Mouse (Mus musculus) CH12.LX (cell line): ENCODE results near the gene Fgd4. TPM values are rescaled to one million over a fixed set of nuclear protein-coding genes. Genes with fewer than 3 reads are reported as not detected.

Experiments
- DNase-seq: peaks from one replicate; pipeline ENCODE4 v3.0.0-alpha.2; 2013; ENCODE audit errors: extremely low read depth
- H3K27ac ChIP-seq: 2 replicates; pipeline ENCODE4 v1.5.1; 2012; ENCODE audit warnings: low read depth, mild to moderate bottlenecking, control low read depth, moderate library complexity; ENCODE audit not compliant: insufficient read depth
- H3K27me3 ChIP-seq: replicated peaks from 2 replicates; pipeline ENCODE3; 2012; ENCODE audit warnings: inconsistent platforms
- H3K36me3 ChIP-seq, 2 experiments: replicated peaks in 1 of 2; 2 replicates each; pipeline versions ENCODE3 to v1.6.1; 2012; ENCODE audit warnings: inconsistent platforms in 1 of 2, low read length in 1 of 2, mild to moderate bottlenecking in 1 of 2, mixed read lengths in 1 of 2, moderate library complexity in 1 of 2; ENCODE audit not compliant: control insufficient read depth in 1 of 2, insufficient read depth in 1 of 2
- H3K4me1 ChIP-seq, 2 experiments: 2 replicates each; pipeline ENCODE4 v1.6.1; 2012; ENCODE audit warnings: inconsistent platforms in 1 of 2, moderate library complexity in 1 of 2; ENCODE audit not compliant: insufficient read depth in 2 of 2, control insufficient read depth in 1 of 2
- H3K4me2 ChIP-seq: 2 replicates; pipeline ENCODE4 v1.6.1; 2012; ENCODE audit warnings: low read depth, mild to moderate bottlenecking, control low read depth; ENCODE audit not compliant: poor library complexity, insufficient read depth, severe bottlenecking
- H3K4me3 ChIP-seq, 3 experiments: fragments of 150-350 bp in 1 of 3; sonication (generic) in 1 of 3; replicated peaks in 1 of 3; 2 replicates each; pipeline versions ENCODE3 to v1.5.1; 2011 to 2012; ENCODE audit warnings: low read depth in 2 of 3, low read length in 2 of 3, mild to moderate bottlenecking in 2 of 3, moderate library complexity in 2 of 3, control low read depth in 1 of 3, improper control_type of control experiment in 1 of 3, inconsistent platforms in 1 of 3, mixed read lengths in 1 of 3; ENCODE audit not compliant: poor library complexity in 1 of 3
- H3K79me2 ChIP-seq: replicated peaks from 2 replicates; pipeline ENCODE4 v1.6.1; 2012; ENCODE audit warnings: mild to moderate bottlenecking, moderate library complexity; ENCODE audit not compliant: control insufficient read depth, poor library complexity, insufficient read depth, severe bottlenecking; ENCODE audit errors: extremely low read depth
- H3K9ac ChIP-seq: 2 replicates; pipeline ENCODE4 v1.6.1; 2012; ENCODE audit warnings: low read depth, mild to moderate bottlenecking, control low read depth, moderate library complexity; ENCODE audit not compliant: insufficient read depth
- H3K9me3 ChIP-seq: replicated peaks from 2 replicates; pipeline ENCODE3; 2012; ENCODE audit warnings: low read length, inconsistent platforms, mixed read lengths
- BHLHE40 ChIP-seq: IDR thresholded peaks from 2 replicates; pipeline ENCODE4 v1.6.1; 2011; ENCODE audit warnings: mild to moderate bottlenecking, low read depth, low read length, improper control_type of control experiment
- CHD1 ChIP-seq: IDR thresholded peaks from 2 replicates; pipeline ENCODE4 v1.6.1; 2012; ENCODE audit warnings: low read depth, low read length, improper control_type of control experiment, inconsistent platforms
- CHD2 ChIP-seq: IDR thresholded peaks from 2 replicates; pipeline ENCODE4 v1.6.1; 2011; ENCODE audit warnings: low read length, improper control_type of control experiment
- CTCF ChIP-seq, 2 experiments: IDR thresholded peaks in 1 of 2; conservative IDR thresholded peaks in 1 of 2; 2 replicates each; pipeline ENCODE4 v1.5.1; 2011 to 2012; ENCODE audit warnings: low read depth in 2 of 2, low read length in 2 of 2, improper control_type of control experiment in 1 of 2, inconsistent platforms in 1 of 2, mild to moderate bottlenecking in 1 of 2, moderate library complexity in 1 of 2
- E2F4 ChIP-seq: IDR thresholded peaks from 2 replicates; pipeline ENCODE4 v1.6.1; 2011; ENCODE audit warnings: low read depth, low read length, improper control_type of control experiment; ENCODE audit not compliant: insufficient replicate concordance
- ELF1 ChIP-seq: IDR thresholded peaks from 2 replicates; pipeline ENCODE4 v1.6.1; 2014; ENCODE audit warnings: low read depth, mild to moderate bottlenecking, inconsistent platforms, low read length, improper control_type of control experiment
- ETS1 ChIP-seq: conservative IDR thresholded peaks from 2 replicates; pipeline ENCODE4 v1.6.1; 2012; ENCODE audit warnings: low read depth, mild to moderate bottlenecking, inconsistent platforms, low read length, improper control_type of control experiment, moderate library complexity
- GABPA ChIP-seq: IDR thresholded peaks from 2 replicates; pipeline ENCODE4 v1.6.1; 2012; ENCODE audit warnings: low read depth, low read length, improper control_type of control experiment, inconsistent platforms; ENCODE audit not compliant: insufficient replicate concordance
- IRF4 ChIP-seq: IDR thresholded peaks from 2 replicates; pipeline ENCODE4 v1.6.1; 2014; ENCODE audit warnings: low read depth, mild to moderate bottlenecking, inconsistent platforms, low read length, improper control_type of control experiment
- JUN ChIP-seq: IDR thresholded peaks from 2 replicates; pipeline ENCODE4 v1.6.1; 2011; ENCODE audit warnings: low read depth, mild to moderate bottlenecking, low read length, improper control_type of control experiment, moderate library complexity; ENCODE audit not compliant: insufficient read depth
- JUND ChIP-seq: conservative IDR thresholded peaks from 2 replicates; pipeline ENCODE4 v1.6.1; 2011; ENCODE audit warnings: low read depth, low read length, improper control_type of control experiment
- KAT2A ChIP-seq: IDR thresholded peaks from 2 replicates; pipeline ENCODE4 v1.6.1; 2012; ENCODE audit warnings: low read length, improper control_type of control experiment, inconsistent platforms; ENCODE audit not compliant: insufficient replicate concordance
- MAFK ChIP-seq: IDR thresholded peaks from 2 replicates; pipeline ENCODE4 v1.6.1; 2011; ENCODE audit warnings: low read length, improper control_type of control experiment; ENCODE audit not compliant: insufficient replicate concordance
- MXI1 ChIP-seq: IDR thresholded peaks from 2 replicates; pipeline ENCODE4 v1.6.1; 2011; ENCODE audit warnings: mild to moderate bottlenecking, low read depth, low read length, improper control_type of control experiment
- MYC ChIP-seq: IDR thresholded peaks from 2 replicates; pipeline ENCODE4 v1.6.1; 2011; ENCODE audit warnings: low read depth, mild to moderate bottlenecking, improper control_type of control experiment, low read length
- RAD21 ChIP-seq: IDR thresholded peaks from 2 replicates; pipeline ENCODE4 v1.6.1; 2011; ENCODE audit warnings: low read depth, mild to moderate bottlenecking, low read length, improper control_type of control experiment, moderate library complexity
- SIN3A ChIP-seq: IDR thresholded peaks from 2 replicates; pipeline ENCODE4 v1.6.1; 2012; ENCODE audit warnings: low read length, improper control_type of control experiment, inconsistent platforms
- SMC3 ChIP-seq: IDR thresholded peaks from 2 replicates; pipeline ENCODE4 v1.6.1; 2011; ENCODE audit warnings: low read depth, low read length, improper control_type of control experiment
- TCF12 ChIP-seq: IDR thresholded peaks from 2 replicates; pipeline ENCODE4 v1.6.1; 2014; ENCODE audit warnings: low read depth, mild to moderate bottlenecking, inconsistent platforms, low read length, improper control_type of control experiment
- ZNF384 ChIP-seq: IDR thresholded peaks from 2 replicates; pipeline ENCODE4 v1.6.1; 2012; ENCODE audit warnings: low read depth, low read length, improper control_type of control experiment, inconsistent platforms
- dilution Hi-C: fragments of 300-500 bp; cut with MboI; formaldehyde crosslinking; loops from 2 replicates; pipeline ENCODE4 v1.14.3; 2020; ENCODE audit warnings: low sequenced_read_pairs; ENCODE audit not compliant: extremely low pct_unique_long_range_greater_than_20kb, extremely low pct_ligation_motif_present
- in situ Hi-C: fragments of 300-500 bp; cut with MboI; formaldehyde crosslinking; loops from 3 replicates; pipeline ENCODE4 v1.14.3; 2019; ENCODE audit warnings: low sequenced_read_pairs, low pct_ligation_motif_present, low pct_unique_long_range_greater_than_20kb, mixed read lengths
- polyA plus RNA-seq: library from polyadenylated mRNA; unstranded; fragments of >175 nt; gene quantifications from 2 replicates; pipeline ENCODE4 v1.2.1, GENCODE M21; 2012; ENCODE audit warnings: low read depth; ENCODE audit not compliant: insufficient read length
- total RNA-seq, 2 experiments: library from RNA; depleted of rRNA; stranded (reverse); fragments of 300-350 nt in 1 of 2; fragments of >200 nt in 1 of 2; gene quantifications; 2 replicates each; pipeline ENCODE4 v1.2.3; 2012 to 2014

Gene Fgd4
- total and polyA plus RNA-seq, 3 experiments, result 0.76 to 0.84 TPM; not detected in 1

DNA sequence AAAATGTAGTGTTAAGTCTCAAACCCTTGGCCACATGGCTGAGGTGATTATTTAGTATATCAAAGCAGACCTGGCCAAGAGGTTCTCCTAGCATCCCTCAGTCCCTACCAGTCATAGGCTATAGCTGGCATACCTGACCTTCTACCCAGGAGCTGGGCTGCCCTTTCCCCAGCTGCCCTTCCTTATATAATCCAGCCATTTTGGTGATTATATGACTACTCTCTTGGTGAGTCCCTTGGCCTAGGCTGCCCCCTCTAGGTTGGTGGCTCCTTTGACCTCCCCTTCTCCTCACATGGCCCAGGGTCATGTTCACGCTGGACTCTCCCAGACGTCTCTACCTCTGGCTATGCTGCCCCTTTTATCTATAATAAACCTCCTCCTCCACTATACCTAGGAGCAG lies 65.1 kb downstream of the Fgd4 start:
- TF ChIP-seq CHD1, result no peak
- peak; percentile 54 for TF ChIP-seq RAD21
- TF ChIP-seq MAFK, result no peak
- TF ChIP-seq JUN, result no peak
- peak in 1 of 2 experiments; percentile 50; a peak in 2 of 4 replicates for TF ChIP-seq CTCF (conservative IDR thresholded peaks at IDR 0.05 in 1 of 2, IDR thresholded peaks at IDR 0.05 in 1 of 2; ENCODE audit: low read depth in 2 of 2, low read length in 2 of 2)
- peak; percentile 17 for TF ChIP-seq SMC3
- no peaks in the 10 kb centered on the region for H3K79me2 ChIP-seq
- in situ Hi-C loops, result no loop called here
- no peak overlapping the region for H3K4me2 ChIP-seq
- H3K27ac ChIP-seq, result no peak overlapping the region
- dilution Hi-C loops, result no loop called here
- H3K9ac ChIP-seq, result no peak overlapping the region
- H3K27me3 ChIP-seq, result no peaks in the 10 kb centered on the region
- no peak overlapping the region for H3K4me3 ChIP-seq
- no peaks in the 10 kb centered on the region for H3K36me3 ChIP-seq
- no peak for DNase-seq
- no peaks in the 10 kb centered on the region for H3K4me1 ChIP-seq
- H3K9me3 ChIP-seq, result no peaks in the 10 kb centered on the region

DNA sequence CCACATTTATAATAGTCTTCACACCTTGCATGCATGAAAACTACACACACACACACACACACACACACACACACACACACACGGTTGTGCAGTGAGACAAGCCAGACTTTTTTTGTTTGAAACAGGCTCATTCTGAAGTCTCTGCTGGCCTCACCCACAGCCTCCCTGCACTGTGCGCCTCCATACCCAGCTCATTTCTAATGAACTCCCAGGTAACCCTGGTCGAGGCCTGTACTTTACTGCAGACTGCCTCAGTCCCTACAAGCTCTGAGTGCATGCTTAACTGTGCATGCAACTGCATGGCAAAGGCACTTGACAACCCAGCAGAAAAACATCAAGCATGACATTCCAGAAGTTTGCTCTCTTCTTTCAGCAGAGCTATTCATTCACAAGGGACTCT lies 72.3 kb downstream of the Fgd4 start:
- no peak overlapping the region for H3K4me2 ChIP-seq
- no peak for DNase-seq
- in situ Hi-C loops, result no loop called here
- H3K4me1 ChIP-seq, result no peaks in the 10 kb centered on the region
- H3K9ac ChIP-seq, result no peak overlapping the region
- H3K27ac ChIP-seq, result no peak overlapping the region
- dilution Hi-C loops, result no loop called here
- no peak for TF ChIP-seq BHLHE40
- TF ChIP-seq MXI1, result no peak
- H3K27me3 ChIP-seq, result no peaks in the 10 kb centered on the region
- no peak overlapping the region for H3K4me3 ChIP-seq
- no peaks in the 10 kb centered on the region for H3K79me2 ChIP-seq
- H3K9me3 ChIP-seq, result no peaks in the 10 kb centered on the region
- H3K36me3 ChIP-seq, result no peaks in the 10 kb centered on the region

DNA sequence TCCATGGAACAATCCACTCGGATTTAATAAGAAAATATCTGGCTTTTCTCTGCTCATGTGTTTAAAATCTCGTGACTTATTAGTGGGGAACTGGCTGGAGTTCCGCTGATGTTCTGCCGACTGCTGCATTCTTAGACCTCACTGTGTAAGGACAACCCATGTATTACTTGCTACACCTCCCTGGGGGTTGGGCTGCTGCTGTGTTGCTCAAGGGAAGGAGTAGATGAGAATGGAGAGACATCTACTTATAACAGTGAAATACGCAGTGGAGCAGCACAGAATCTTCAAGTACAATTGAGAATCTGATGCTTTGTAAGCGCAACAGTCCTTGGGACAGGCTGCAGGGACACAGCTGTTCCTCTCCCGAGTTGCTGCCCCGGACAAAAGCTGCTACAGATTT lies 73.1 kb downstream of the Fgd4 start:
- TF ChIP-seq JUND, result no peak
- TF ChIP-seq MYC, result no peak
- no peak for TF ChIP-seq ETS1
- no peak for TF ChIP-seq GABPA
- no peak for TF ChIP-seq IRF4
- TF ChIP-seq MAFK, result no peak
- no peak for TF ChIP-seq E2F4
- no peak for TF ChIP-seq SIN3A
- no peak for TF ChIP-seq TCF12
- TF ChIP-seq CTCF (conservative IDR thresholded peaks at IDR 0.05 in 1 of 2, IDR thresholded peaks at IDR 0.05 in 1 of 2; ENCODE audit: low read depth in 2 of 2, low read length in 2 of 2), result no peak
- no peak for TF ChIP-seq ELF1
- TF ChIP-seq RAD21, result no peak
- TF ChIP-seq KAT2A, result no peak
- TF ChIP-seq ZNF384, result no peak
- TF ChIP-seq CHD2, result no peak
- TF ChIP-seq, all 38 proteins: peak for 0
- no peaks in the 10 kb centered on the region for H3K4me1 ChIP-seq
- no peak overlapping the region for H3K4me3 ChIP-seq
- H3K27me3 ChIP-seq, result no peaks in the 10 kb centered on the region
- H3K9me3 ChIP-seq, result no peaks in the 10 kb centered on the region
- no peak overlapping the region for H3K9ac ChIP-seq
- dilution Hi-C loops, result no loop called here
- no peaks in the 10 kb centered on the region for H3K36me3 ChIP-seq
- DNase-seq, result no peak
- H3K4me2 ChIP-seq, result no peak overlapping the region
- H3K79me2 ChIP-seq, result no peaks in the 10 kb centered on the region
- in situ Hi-C loops, result no loop called here
- no peak overlapping the region for H3K27ac ChIP-seq
